Mouse (Mus musculus) gastrocnemius, postnatal 4 days (tissue): ENCODE measurements at regions not wholly inside any gene's neighbourhood (a gene's known extent, or its start where the extent isn't known, plus 50 kb on each side); places are given as distances from the start of the nearest gene placed in this dataset.

Experiments used
- DNase-seq, 2 experiments: peaks; one replicate each; pipeline ENCODE4 v3.0.0; 2021 to 2022; ENCODE audit warnings: low spot score in 2 of 2, mixed read lengths in 2 of 2

- DNase-seq: no peak
Measured at GRCm38 (mm10) chr13:107835756-107836385, 208.4 kb upstream of the Smim15 start.

- no peak for DNase-seq
Measured at GRCm38 (mm10) chr13:107831997-107832396, 212.2 kb upstream of the Smim15 start.

DNA sequence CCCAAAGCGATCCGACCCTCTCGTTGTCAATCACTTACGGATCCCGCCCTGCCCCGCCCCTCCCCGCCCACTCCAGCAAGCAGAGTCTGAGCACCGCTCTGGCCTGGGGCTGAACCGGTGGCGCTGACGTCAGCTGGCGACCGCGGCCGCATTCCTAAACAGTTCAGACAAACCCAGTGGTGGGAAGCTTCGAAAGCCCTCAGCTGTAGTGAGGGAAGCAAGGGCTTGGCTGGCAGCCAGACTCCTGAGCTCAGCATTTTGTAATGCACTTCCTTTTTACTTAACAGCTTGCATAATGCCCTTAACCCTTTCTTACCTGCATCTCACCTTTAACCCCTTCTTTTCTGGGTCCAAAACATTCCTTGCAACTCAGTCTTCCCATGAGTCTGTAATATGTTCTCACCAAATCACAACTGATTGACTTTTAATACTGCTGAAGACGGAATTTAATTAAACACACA, 213.0 kb upstream of the Smim15 start:
- DNase-seq: peak; percentile 91 to 97

DNA sequence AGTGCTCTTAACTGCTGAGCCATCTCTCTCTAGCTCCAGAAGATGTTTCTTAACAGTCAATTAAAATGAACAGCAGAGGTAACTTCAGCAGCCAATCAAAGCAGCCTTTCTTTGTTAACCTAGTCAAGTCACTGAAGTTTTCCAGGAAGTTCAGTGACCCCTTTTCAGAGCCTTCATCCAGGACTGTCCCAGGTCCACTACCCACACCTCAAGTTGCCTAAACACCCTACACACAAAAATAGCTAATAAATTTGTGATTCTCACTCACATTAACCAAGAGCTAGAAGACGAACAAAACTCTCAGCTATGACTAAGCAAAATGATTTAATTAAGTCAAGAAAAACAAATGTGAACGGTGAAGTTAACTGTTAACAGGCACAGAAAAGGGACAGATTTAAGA, 214.0 kb upstream of the Smim15 start:
- DNase-seq: no peak

DNA sequence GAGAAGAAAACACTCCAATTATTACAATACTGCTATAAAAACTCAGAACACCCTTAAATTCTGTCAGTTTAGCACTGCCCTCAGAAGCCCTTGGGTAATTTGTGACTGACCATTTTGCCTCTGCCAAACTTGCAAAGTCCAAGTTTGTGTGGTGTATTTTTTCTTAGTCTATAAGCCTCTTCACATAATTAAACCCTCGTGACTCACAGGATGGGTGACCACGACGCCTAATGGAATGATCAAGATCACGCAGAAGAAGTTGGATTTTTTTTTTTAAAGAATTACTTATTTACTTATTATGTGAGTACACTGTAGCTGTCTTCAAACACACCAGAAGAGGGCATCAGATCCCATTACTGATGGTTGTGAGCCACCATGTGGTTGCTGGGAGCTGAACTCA, 214.4 kb upstream of the Smim15 start:
- no peak for DNase-seq

GRCm38 (mm10) chr13:107825636-107826035, 218.6 kb upstream of the Smim15 start:
- DNase-seq: no peak

DNA sequence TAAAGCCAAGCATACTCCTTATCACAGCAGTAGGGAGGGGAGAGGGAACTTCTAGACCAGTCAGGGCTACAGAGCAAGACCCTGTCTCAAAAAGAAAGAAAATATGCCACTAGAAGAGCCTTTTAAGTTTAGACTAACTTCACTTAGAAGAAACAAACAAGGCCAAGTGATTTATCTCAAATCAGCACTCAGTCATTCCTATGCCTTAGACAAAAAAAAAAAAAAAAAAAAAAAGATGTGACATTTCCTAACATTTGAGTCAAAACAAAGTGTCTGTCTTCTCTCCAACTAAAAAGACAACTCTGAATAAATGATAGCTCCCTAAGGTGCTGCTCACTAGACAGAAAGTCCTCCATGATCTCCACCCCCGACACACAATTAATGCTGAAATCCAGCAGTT, 220.9 kb upstream of the Smim15 start:
- DNase-seq: no peak

DNA sequence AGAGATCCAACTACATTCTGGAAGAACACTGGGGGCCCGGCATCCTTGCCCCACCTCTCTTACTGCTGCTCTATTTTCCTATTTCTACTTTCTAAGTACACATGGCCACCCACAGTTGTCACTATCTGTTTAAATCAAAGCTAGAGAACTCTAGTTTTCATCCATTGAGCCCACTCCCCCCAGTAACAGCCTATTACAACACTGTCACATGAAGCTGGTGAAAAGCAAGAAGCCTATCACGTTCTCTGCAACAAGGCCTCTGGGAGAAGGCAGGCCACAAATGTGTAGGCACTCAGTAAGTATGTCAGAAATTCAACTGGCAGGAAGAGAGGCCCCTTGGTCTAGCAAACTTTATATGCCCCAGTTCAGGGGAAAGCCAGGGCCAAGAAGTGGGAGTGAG, 222.0 kb upstream of the Smim15 start:
- no peak for DNase-seq

DNA sequence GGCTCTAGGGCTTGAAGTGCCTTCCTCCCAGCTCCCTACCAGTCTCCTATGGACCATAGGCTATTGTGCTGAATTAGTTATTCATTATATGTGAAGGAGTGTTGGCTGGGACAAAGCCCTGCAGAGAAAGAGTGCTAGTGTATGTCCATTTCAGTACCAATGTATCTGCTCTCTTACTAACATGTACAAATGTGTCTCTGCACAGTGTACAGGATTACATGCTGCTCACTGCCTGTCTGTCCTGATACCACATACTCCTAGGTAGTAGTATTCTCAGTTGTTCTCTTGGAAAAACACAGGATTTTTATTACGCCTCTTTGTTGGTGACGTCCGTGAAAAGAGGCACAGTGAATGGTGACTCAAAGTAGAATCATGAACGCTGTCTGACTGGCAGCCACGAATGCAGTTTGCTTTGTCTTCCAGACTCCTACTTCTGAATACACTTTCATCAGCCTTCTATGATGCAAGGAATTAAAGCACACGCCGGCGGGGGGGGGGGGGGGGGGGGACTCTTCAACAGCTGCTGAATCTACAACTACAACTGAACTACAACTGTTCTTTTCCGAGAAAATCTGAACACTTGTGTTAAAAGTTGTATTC, 230.6 kb upstream of the Smim15 start:
- no peak for DNase-seq

DNA sequence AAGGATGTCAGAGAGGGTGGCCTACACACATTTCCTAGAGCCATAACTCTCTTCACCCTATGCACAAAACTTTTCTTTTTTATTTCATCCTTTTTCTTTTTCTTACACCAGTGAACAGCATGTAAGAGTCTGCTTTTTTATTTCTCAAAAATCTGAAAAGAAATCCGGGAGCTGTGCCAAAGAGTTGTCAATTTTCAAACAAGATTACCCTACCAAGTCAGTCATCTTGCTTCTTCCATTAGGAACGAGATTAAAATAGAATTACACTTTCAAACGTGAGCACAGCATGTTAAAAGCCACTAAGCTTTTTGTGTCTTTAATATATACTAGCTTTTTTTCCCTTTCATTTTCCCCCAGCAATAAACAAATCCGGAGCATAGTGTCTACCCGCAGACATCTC, 232.2 kb upstream of the Smim15 start:
- DNase-seq: no peak

GRCm38 (mm10) chr13:107810802-107811192, 233.4 kb upstream of the Smim15 start:
- DNase-seq: no peak

DNA sequence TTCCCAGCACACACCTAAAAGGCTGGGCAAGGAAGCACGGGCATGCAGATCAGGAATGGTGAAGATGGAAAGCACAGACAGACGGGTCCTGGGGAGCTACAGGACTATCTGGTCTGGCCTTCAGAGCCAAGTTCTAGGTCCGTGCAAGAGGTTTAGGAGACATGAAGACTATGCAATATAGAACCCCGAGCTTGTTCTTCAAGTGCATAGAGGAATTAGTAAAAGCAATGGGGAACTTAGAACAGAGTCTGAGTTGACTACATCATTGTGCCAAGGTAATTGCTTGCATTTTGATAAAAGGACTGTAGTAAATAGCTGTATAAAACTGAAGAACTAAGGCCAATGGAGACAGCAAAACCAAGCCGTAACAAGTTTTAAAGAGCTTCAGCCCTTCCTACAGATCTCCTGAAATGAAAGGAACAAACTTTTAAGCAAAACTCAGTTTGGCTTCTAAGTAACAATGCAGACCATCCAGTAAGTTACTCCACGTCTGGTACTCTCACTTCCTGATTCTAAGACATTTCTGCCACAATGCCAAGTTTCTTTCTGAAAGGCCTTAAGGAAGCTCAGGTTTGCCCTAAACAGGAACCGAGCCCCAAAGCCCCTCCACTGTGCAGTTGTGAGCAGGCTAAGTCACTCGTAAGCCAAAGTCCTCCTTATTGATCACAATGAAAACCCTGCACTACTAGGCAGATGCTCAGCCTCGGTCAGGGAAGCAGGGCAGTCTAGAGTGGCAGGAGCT, 234.0 kb upstream of the Smim15 start:
- no peak for DNase-seq

- no peak for DNase-seq
Measured at GRCm38 (mm10) chr13:107808961-107809360, 235.3 kb upstream of the Smim15 start.

- no peak for DNase-seq
Measured at GRCm38 (mm10) chr13:107804418-107804817, 239.8 kb upstream of the Smim15 start.

- DNase-seq: no peak
Measured at GRCm38 (mm10) chr13:107799199-107799945, 244.9 kb upstream of the Smim15 start.

GRCm38 (mm10) chr13:107798144-107798543, 246.1 kb upstream of the Smim15 start:
- DNase-seq: no peak

- DNase-seq: no peak
Measured at GRCm38 (mm10) chr13:107795516-107795915, 248.7 kb upstream of the Smim15 start.

GRCm38 (mm10) chr13:107791770-107792169, 252.5 kb upstream of the Smim15 start:
- no peak for DNase-seq

GRCm38 (mm10) chr13:107784971-107785370, 259.3 kb upstream of the Smim15 start:
- no peak for DNase-seq

DNA sequence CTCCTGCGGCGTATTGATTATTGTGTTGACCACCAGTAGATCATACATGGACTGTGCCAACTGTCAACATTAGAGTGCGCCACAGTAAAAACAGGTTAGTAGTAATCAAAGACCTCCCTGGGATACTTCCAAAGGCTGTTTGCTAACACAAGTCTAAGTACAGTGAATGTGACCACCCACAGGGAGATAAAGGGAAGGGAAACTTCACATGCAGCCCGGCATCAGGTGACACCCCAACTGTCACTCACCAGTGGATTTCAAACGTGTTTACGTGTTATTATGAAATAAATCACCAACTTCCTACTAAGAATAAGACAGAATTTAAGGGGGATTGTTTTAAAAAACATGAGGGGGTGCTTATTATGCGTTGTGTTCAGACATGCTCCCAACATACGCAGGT, 262.5 kb upstream of the Smim15 start:
- no peak for DNase-seq

- no peak for DNase-seq
Measured at GRCm38 (mm10) chr13:107781221-107781620, 263.0 kb upstream of the Smim15 start.

DNA sequence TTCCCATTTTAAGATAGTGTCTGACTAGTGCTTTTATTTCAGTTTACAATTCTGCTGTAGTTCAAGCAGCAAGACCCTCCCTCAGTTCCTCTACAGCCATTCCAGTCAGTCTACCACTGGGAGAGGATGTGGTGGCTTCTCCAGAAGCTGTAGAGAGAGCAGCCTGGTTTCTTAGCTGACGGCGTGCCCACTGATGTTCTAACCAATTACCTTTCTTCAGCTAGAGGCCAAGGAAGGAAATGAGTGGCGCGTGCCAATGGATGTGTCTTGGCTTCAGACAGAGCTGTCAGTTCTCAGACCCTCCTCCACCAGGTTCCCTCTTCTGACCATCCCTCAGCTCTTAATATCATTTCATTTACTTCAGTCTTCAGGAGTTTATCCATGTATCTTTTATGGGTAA, 264.7 kb upstream of the Smim15 start:
- no peak for DNase-seq
